Mouse (Mus musculus): ENCODE results near the gene Ero1l. TPM values are rescaled to one million over a fixed set of nuclear protein-coding genes. Genes with fewer than 3 reads are reported as not detected.

Ero1l gene
- polyA plus RNA-seq (2012) = 9.3 and 17.6 TPM in 2 replicates

- TF ChIP-seq GATA1 (IDR thresholded peaks at IDR 0.05; ENCODE audit: low read length) = no peak
Observed at GRCm38 (mm10) chr14:45318426-45319236, at the start of gene Ero1l. Gene Ero1l (minus strand): TSS chr14:45318771.

GRCm38 (mm10) chr14:45365196-45365587 lies 46.6 kb upstream of the Ero1l start:
- no peak for TF ChIP-seq GATA1 (IDR thresholded peaks at IDR 0.05; ENCODE audit: low read length)

- TF ChIP-seq GATA1 (IDR thresholded peaks at IDR 0.05; ENCODE audit: low read length) = no peak
Observed at GRCm38 (mm10) chr14:45364211-45365195, 45.9 kb upstream of the Ero1l start.

GRCm38 (mm10) chr14:45350931-45351859 lies 32.6 kb upstream of the Ero1l start, which contains the start of gene Styx:
Gene Styx (plus strand): TSS chr14:45351093.
- TF ChIP-seq GATA1 (IDR thresholded peaks at IDR 0.05; ENCODE audit: low read length) = no peak

- no peak for TF ChIP-seq GATA1 (IDR thresholded peaks at IDR 0.05; ENCODE audit: low read length)
Observed at GRCm38 (mm10) chr14:45329589-45330181, 11.1 kb upstream of the Ero1l start, which contains the start of gene Psmc6. Gene Psmc6 (plus strand): TSS chr14:45329788.

GRCm38 (mm10) chr14:45329018-45329588 lies 10.5 kb upstream of the Ero1l start:
- TF ChIP-seq GATA1 (IDR thresholded peaks at IDR 0.05; ENCODE audit: low read length) = no peak

GRCm38 (mm10) chr14:45328072-45328713 lies 9.6 kb upstream of the Ero1l start:
- TF ChIP-seq GATA1 (IDR thresholded peaks at IDR 0.05; ENCODE audit: low read length) = peak; percentile 26

- TF ChIP-seq GATA1 (IDR thresholded peaks at IDR 0.05; ENCODE audit: low read length) = no peak
Observed at GRCm38 (mm10) chr14:45325471-45325870, 6.9 kb upstream of the Ero1l start.

- no peak for TF ChIP-seq GATA1 (IDR thresholded peaks at IDR 0.05; ENCODE audit: low read length)
Observed at GRCm38 (mm10) chr14:45323320-45323719, 4.7 kb upstream of the Ero1l start.

GRCm38 (mm10) chr14:45322450-45322849 lies 3.9 kb upstream of the Ero1l start:
- TF ChIP-seq GATA1 (IDR thresholded peaks at IDR 0.05; ENCODE audit: low read length) = no peak

GRCm38 (mm10) chr14:45321622-45322021 lies 3.1 kb upstream of the Ero1l start:
- peak; percentile 96 for TF ChIP-seq GATA1 (IDR thresholded peaks at IDR 0.05; ENCODE audit: low read length)

- TF ChIP-seq GATA1 (IDR thresholded peaks at IDR 0.05; ENCODE audit: low read length) = no peak
Observed at GRCm38 (mm10) chr14:45321067-45321466, 2.5 kb upstream of the Ero1l start.

- TF ChIP-seq GATA1 (IDR thresholded peaks at IDR 0.05; ENCODE audit: low read length) = no peak
Observed at GRCm38 (mm10) chr14:45320111-45320510, 1.5 kb upstream of the Ero1l start.

GRCm38 (mm10) chr14:45319237-45319610 lies 653 bp upstream of the Ero1l start:
- peak; percentile 64 for TF ChIP-seq GATA1 (IDR thresholded peaks at IDR 0.05; ENCODE audit: low read length)

Measured in G1E-ER4 (cell line).